Comparison of ENCODE assay signal across 20 mouse cellular contexts in the genomic region with DNA sequence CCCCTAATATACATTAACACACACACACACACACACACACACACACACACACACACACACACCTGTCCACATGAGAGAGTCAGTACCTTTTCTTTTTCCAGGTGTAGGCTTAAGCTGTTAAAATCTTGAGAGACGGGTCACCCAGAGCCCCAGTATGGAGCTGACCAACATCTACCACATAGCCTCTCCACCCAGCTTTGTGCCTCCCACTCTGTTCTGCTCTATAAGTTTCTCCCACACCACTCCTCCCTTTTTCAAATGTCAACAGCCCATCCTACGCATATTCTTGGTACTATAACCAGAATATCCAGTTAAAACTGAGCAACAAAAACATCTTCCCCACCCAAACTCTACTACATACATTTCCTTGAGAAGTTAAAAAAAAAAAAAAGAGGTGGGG. TPM values are rescaled to one million over a fixed set of nuclear protein-coding genes. Genes with fewer than 3 reads are reported as not detected.
"Had no signal": no experiment of that assay in that cellular context is flagged by ENCODE, and none has a peak within 500 bp of the region (broad histone marks: within the 10 kb centered on the region; RNA-seq: fewer than 3 reads in every experiment).

No protein-coding gene starts in this region.

- ATAC-seq: liver, postnatal 0 days; lung, postnatal 0 days; midbrain, embryonic 13.5 days; midbrain, embryonic 15.5 days had no signal

- H3K27me3 ChIP-seq: lung, embryonic 15.5 days; megakaryocyte, embryonic 14.5 days; midbrain, embryonic 13.5 days; midbrain, embryonic 15.5 days; neural tube, embryonic 12.5 days; stomach, embryonic 15.5 days had no signal

- H3K36me3 ChIP-seq: lung, embryonic 15.5 days; midbrain, embryonic 13.5 days; midbrain, embryonic 15.5 days; neural tube, embryonic 12.5 days; stomach, embryonic 15.5 days had no signal

- H3K4me3 ChIP-seq: lung, embryonic 15.5 days; megakaryocyte, embryonic 14.5 days; midbrain, embryonic 13.5 days; midbrain, embryonic 15.5 days; neural tube, embryonic 12.5 days; stomach, embryonic 15.5 days had no signal

- H3K4me2 ChIP-seq: lung, embryonic 15.5 days; midbrain, embryonic 11.5 days; midbrain, embryonic 13.5 days; midbrain, embryonic 15.5 days; neural tube, embryonic 12.5 days; stomach, embryonic 15.5 days had no signal

- H3K9ac ChIP-seq: liver, postnatal 0 days; lung, embryonic 15.5 days; midbrain, embryonic 13.5 days; midbrain, embryonic 15.5 days; neural tube, embryonic 12.5 days; stomach, embryonic 15.5 days had no signal

- H3K4me1 ChIP-seq: lung, embryonic 15.5 days; megakaryocyte, embryonic 14.5 days; midbrain, embryonic 13.5 days; midbrain, embryonic 15.5 days; neural tube, embryonic 12.5 days; stomach, embryonic 15.5 days had no signal

- H3K9me3 ChIP-seq: lung, embryonic 15.5 days; megakaryocyte, embryonic 14.5 days; midbrain, embryonic 13.5 days; midbrain, embryonic 15.5 days; neural tube, embryonic 12.5 days; stomach, embryonic 15.5 days had no signal

- DNase-seq: liver, postnatal 0 days; lung, adult 2 months; lung, postnatal 14 days; lung, postnatal 36 days; right cerebral cortex, postnatal 14 days; thymus, adult 2 months; thymus, postnatal 25 days; thymus, postnatal 4 days had no signal

- H3K27ac ChIP-seq: lung, embryonic 15.5 days; macrophage; midbrain, embryonic 13.5 days; midbrain, embryonic 15.5 days; neural tube, embryonic 12.5 days; stomach, embryonic 15.5 days; stomach, postnatal 0 days had no signal

RNA-seq across cellular contexts. Expression of gene Cntn3, which starts 49.9 kb away (rescaled TPM):
- total RNA-seq: monocyte, adult 5-6 weeks had no signal
- polyA plus RNA-seq: lung, adult 2 months; macrophage; spleen, adult 2 months; thymus, adult 2 months had no signal
